In genomic region chr13:119318358-119318757, GRCm38 (mm10) we compare ENCODE assay signal across 16 mouse cellular contexts.
A peak's percentile ranks its signal among the peaks of the same experiment; 100 is the strongest.
DNase-seq lines count a peak whose midpoint lies in the region; ATAC-seq and TF ChIP-seq lines count a peak whose summit lies in the region.
"Had no signal": no experiment of that assay in that cellular context is flagged by ENCODE, and none has a peak within 500 bp of the region (broad histone marks: within the 10 kb centered on the region; RNA-seq: fewer than 3 reads in every experiment).

No protein-coding gene starts in this region.

- no peak overlapping the region for H3K4me2 ChIP-seq in hindbrain, embryonic 16.5 days (ENCODE audit: low read length)
- H3K4me2 ChIP-seq in hindbrain, embryonic 13.5 days = no peak overlapping the region
- H3K4me2 ChIP-seq in lung, postnatal 0 days (replicated peaks; ENCODE audit: low read depth, low read length) = no peak overlapping the region
- H3K4me2 ChIP-seq: heart, embryonic 13.5 days; hindbrain, embryonic 15.5 days; kidney, embryonic 15.5 days; limb, embryonic 15.5 days had no signal

- H3K9ac ChIP-seq in hindbrain, embryonic 16.5 days (ENCODE audit: low read depth, low read length) = no peak overlapping the region
- H3K9ac ChIP-seq in hindbrain, embryonic 13.5 days = no peak overlapping the region
- H3K9ac ChIP-seq in lung, postnatal 0 days (replicated peaks; ENCODE audit: low read depth) = no peak overlapping the region
- H3K9ac ChIP-seq: heart, embryonic 13.5 days; hindbrain, embryonic 15.5 days; kidney, embryonic 15.5 days; limb, embryonic 15.5 days had no signal

- H3K4me3 ChIP-seq in hindbrain, embryonic 16.5 days (ENCODE audit: low read length) = no peak overlapping the region
- H3K4me3 ChIP-seq in hindbrain, embryonic 13.5 days = no peak overlapping the region
- H3K4me3 ChIP-seq in lung, postnatal 0 days (ENCODE audit: low read depth, low read length) = no peak overlapping the region
- H3K4me3 ChIP-seq: forebrain, embryonic 10.5 days; heart, embryonic 13.5 days; hindbrain, embryonic 15.5 days; kidney, embryonic 15.5 days; limb, embryonic 15.5 days had no signal

- DNase-seq in lung, postnatal 0 days (ENCODE audit: low spot score) = peak; percentile 60
- DNase-seq in lung, postnatal 36 days = no peak
- peak; percentile 68 for DNase-seq in NIH3T3 (ENCODE audit: low read depth)
- DNase-seq in ovary, postnatal 14 days (ENCODE audit: low spot score) = no peak
- no peak for DNase-seq in cerebellum, postnatal 4 days (ENCODE audit: low spot score in 2 of 2)
- DNase-seq: cerebellum, adult 11-12 months; layer of hippocampus, postnatal 36 days had no signal

- no peaks in the 10 kb centered on the region for H3K4me1 ChIP-seq in hindbrain, embryonic 16.5 days (ENCODE audit: control insufficient read depth, insufficient read depth, low read depth, low read length)
- no peaks in the 10 kb centered on the region for H3K4me1 ChIP-seq in hindbrain, embryonic 13.5 days (replicated peaks)
- H3K4me1 ChIP-seq in lung, postnatal 0 days (ENCODE audit: insufficient read depth, low read depth, low read length) = no peaks in the 10 kb centered on the region
- H3K4me1 ChIP-seq: forebrain, embryonic 10.5 days; heart, embryonic 13.5 days; hindbrain, embryonic 15.5 days; kidney, embryonic 15.5 days; limb, embryonic 15.5 days had no signal

- H3K9me3 ChIP-seq in hindbrain, embryonic 16.5 days (ENCODE audit: control insufficient read depth, low read length) = no peaks in the 10 kb centered on the region
- no peaks in the 10 kb centered on the region for H3K9me3 ChIP-seq in hindbrain, embryonic 13.5 days
- H3K9me3 ChIP-seq in lung, postnatal 0 days (ENCODE audit: low read length) = no peaks in the 10 kb centered on the region
- H3K9me3 ChIP-seq: forebrain, embryonic 10.5 days; heart, embryonic 13.5 days; hindbrain, embryonic 15.5 days; kidney, embryonic 15.5 days; limb, embryonic 15.5 days had no signal

- 86% methylated on average over 1 of the region's 1 CpGs for WGBS in hindbrain, embryonic 16.5 days
- WGBS in hindbrain, embryonic 13.5 days = 93% methylated on average over 1 of the region's 1 CpGs
- 66% methylated on average over 1 of the region's 1 CpGs for WGBS in lung, postnatal 0 days

- no peak overlapping the region for H3K27ac ChIP-seq in hindbrain, embryonic 16.5 days (ENCODE audit: low read depth, low read length)
- no peak overlapping the region for H3K27ac ChIP-seq in hindbrain, embryonic 13.5 days
- no peak overlapping the region for H3K27ac ChIP-seq in lung, postnatal 0 days (ENCODE audit: low read length)
- H3K27ac ChIP-seq: forebrain, embryonic 10.5 days; heart, embryonic 13.5 days; hindbrain, embryonic 15.5 days; kidney, embryonic 15.5 days; limb, embryonic 15.5 days; macrophage had no signal

- no peaks in the 10 kb centered on the region for H3K27me3 ChIP-seq in hindbrain, embryonic 16.5 days (replicated peaks; ENCODE audit: control insufficient read depth, insufficient read depth, low read length)
- no peaks in the 10 kb centered on the region for H3K27me3 ChIP-seq in hindbrain, embryonic 13.5 days
- no peaks in the 10 kb centered on the region for H3K27me3 ChIP-seq in lung, postnatal 0 days (replicated peaks; ENCODE audit: insufficient read depth, low read length)
- H3K27me3 ChIP-seq: heart, embryonic 13.5 days; hindbrain, embryonic 15.5 days; kidney, embryonic 15.5 days; limb, embryonic 15.5 days had no signal

- H3K36me3 ChIP-seq in hindbrain, embryonic 16.5 days (ENCODE audit: control insufficient read depth, insufficient read depth, low read length) = no peaks in the 10 kb centered on the region
- no peaks in the 10 kb centered on the region for H3K36me3 ChIP-seq in hindbrain, embryonic 13.5 days
- no peaks in the 10 kb centered on the region for H3K36me3 ChIP-seq in lung, postnatal 0 days (ENCODE audit: insufficient read depth, low read length)
- H3K36me3 ChIP-seq: forebrain, embryonic 10.5 days; heart, embryonic 13.5 days; hindbrain, embryonic 15.5 days; kidney, embryonic 15.5 days; limb, embryonic 15.5 days had no signal

- TF ChIP-seq EP300 in lung, postnatal 0 days (IDR thresholded peaks at IDR 0.05) = no peak

- 0 out of 2 replicates have a peak, but pooled peaks have one; percentile 61 for ATAC-seq in hindbrain, embryonic 16.5 days
- ATAC-seq in hindbrain, embryonic 13.5 days (ENCODE audit: low FRiP score) = no peak
- ATAC-seq in lung, postnatal 0 days = no peak
- peak; percentile 62 for ATAC-seq in megakaryocyte, adult 5-6 weeks (ENCODE audit: poor library complexity, severe bottlenecking)

- peak; percentile 65 for TF ChIP-seq CTCF in lung, postnatal 0 days (IDR thresholded peaks at IDR 0.05)

Comparison
In these comparisons a context has a peak if more than half of its experiments do, and no peak if none do; other contexts are left out.
1. ATAC-seq: peak in hindbrain, embryonic 16.5 days (single experiment) and megakaryocyte, adult 5-6 weeks (single experiment); none in hindbrain, embryonic 13.5 days (single experiment) and lung, postnatal 0 days (single experiment).
2. DNase-seq: peak in lung, postnatal 0 days (single experiment) and NIH3T3 (single experiment); none in lung, postnatal 36 days (single experiment), ovary, postnatal 14 days (single experiment) and cerebellum, postnatal 4 days (0 of 2).